Mouse (Mus musculus) liver, postnatal 0 days (tissue): ENCODE measurements around the gene Hnrnpdl. TPM values are rescaled to one million over a fixed set of nuclear protein-coding genes. Genes with fewer than 3 reads are reported as not detected.

Experiments used
- ATAC-seq: fragments of 200-750 bp; cut with Nextera tagmentation; 2 replicates; pipeline ENCODE4 v1.8.0; 2017; ENCODE audit warnings: mild to moderate bottlenecking, moderate library complexity
- DNase-seq: peaks from one replicate; pipeline ENCODE4 v3.0.0-alpha.2; 2016
- H3K27ac ChIP-seq: fragments of 300-500 bp; sonication (generic); 2 replicates; pipeline ENCODE4 v1.5.1; 2014; ENCODE audit warnings: antibody characterized with exemption, moderate library complexity, mild to moderate bottlenecking, low read depth
- H3K27me3 ChIP-seq: fragments of 300-500 bp; sonication (generic); 2 replicates; pipeline ENCODE4 v1.6.1; 2014; ENCODE audit warnings: low read length, control low read depth, mixed read lengths; ENCODE audit not compliant: insufficient read depth
- H3K36me3 ChIP-seq: fragments of 300-500 bp; sonication (generic); replicated peaks from 2 replicates; pipeline ENCODE4 v1.6.1; 2014; ENCODE audit warnings: mild to moderate bottlenecking, control low read depth, low read length, moderate library complexity, mixed read lengths; ENCODE audit not compliant: insufficient read depth
- H3K4me1 ChIP-seq: fragments of 300-500 bp; sonication (generic); 2 replicates; pipeline ENCODE4 v1.6.1; 2014; ENCODE audit warnings: antibody characterized with exemption, mild to moderate bottlenecking, control low read depth; ENCODE audit not compliant: insufficient read depth
- H3K4me2 ChIP-seq: fragments of 300-500 bp; sonication (generic); 2 replicates; pipeline ENCODE4 v1.6.1; 2014; ENCODE audit warnings: low read depth, mild to moderate bottlenecking, low read length, moderate library complexity, mixed read lengths
- H3K4me3 ChIP-seq: fragments of 300-500 bp; sonication (generic); 2 replicates; pipeline ENCODE4 v1.5.1; 2014; ENCODE audit warnings: low read depth, low read length
- H3K9ac ChIP-seq: fragments of 300-500 bp; sonication (generic); replicated peaks from 2 replicates; pipeline ENCODE4 v1.6.1; 2014; ENCODE audit warnings: mild to moderate bottlenecking, moderate library complexity
- H3K9me3 ChIP-seq: fragments of 300-500 bp; sonication (generic); 2 replicates; pipeline ENCODE4 v1.6.1; 2016; ENCODE audit warnings: mild to moderate bottlenecking, control low read depth, low read length, mixed read lengths
- CTCF ChIP-seq: sonication (generic); IDR thresholded peaks from 2 replicates; pipeline ENCODE4 v1.5.1; 2016; ENCODE audit warnings: antibody characterized with exemption, low read depth
- EP300 ChIP-seq: IDR thresholded peaks from 2 replicates; pipeline ENCODE4 v1.6.1; 2016; ENCODE audit warnings: antibody characterized with exemption, low read depth, mild to moderate bottlenecking
- WGBS: fragments of 180-500 bp; shearing (Covaris S2); extraction: QIAGEN DNeasy Blood & Tissue Kit; methylation state at CpG from one replicate; pipeline ENCODE4 v1.1.7; 2014; ENCODE audit not compliant: insufficient replicate concordance; 5-methylcytosine and 5-hydroxymethylcytosine counted together
- polyA plus RNA-seq: library from polyadenylated mRNA; unstranded; fragments of >200 nt; fragmentation: Nextera tagmentation; extraction: Ambion mirVana; gene quantifications from 2 replicates; pipeline ENCODE4 v1.2.1, GENCODE M21; 2015

Hnrnpdl gene
- polyA plus RNA-seq, 1 experiment from 2014 or later, result 33.3 TPM

DNA sequence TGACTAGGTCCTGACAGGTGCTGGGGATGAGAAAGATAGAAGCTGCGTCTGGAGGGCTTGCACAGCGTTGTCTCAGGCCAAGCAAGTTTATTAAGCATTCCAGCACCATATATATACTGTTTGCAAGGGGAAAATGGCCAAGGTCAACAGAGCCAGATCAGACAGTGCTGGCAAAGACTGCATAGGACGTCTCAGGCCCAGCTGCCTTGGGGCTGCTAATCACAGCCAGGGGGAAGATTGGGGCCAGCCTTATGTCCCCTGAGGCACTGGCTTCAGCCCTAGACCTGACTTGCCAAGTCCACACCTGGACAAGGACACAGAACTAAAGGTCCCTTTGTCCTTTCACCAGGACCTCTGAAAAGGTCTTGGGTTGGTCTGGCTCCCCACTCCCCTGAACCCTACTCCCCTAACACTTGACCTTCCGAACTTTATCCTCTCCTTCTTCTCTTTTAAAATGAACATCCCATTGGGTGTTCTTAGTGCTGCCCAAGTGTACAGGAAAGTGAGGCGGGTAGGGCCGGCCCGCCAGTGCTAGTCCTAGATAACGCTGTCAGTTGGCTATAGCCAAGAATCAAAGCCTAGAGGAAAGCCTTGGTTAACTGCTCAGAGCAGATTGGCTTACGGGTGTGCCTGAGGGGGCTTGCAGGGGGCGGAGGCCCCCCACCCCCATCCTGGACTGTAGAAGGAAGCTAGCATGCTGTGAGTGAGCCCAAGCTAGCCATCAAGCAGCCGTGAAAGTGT lies 15.5 kb upstream of the Hnrnpdl start:
- no peak overlapping the region for H3K27ac ChIP-seq
- WGBS, result 57% methylated on average over 11 of the region's 11 CpGs

DNA sequence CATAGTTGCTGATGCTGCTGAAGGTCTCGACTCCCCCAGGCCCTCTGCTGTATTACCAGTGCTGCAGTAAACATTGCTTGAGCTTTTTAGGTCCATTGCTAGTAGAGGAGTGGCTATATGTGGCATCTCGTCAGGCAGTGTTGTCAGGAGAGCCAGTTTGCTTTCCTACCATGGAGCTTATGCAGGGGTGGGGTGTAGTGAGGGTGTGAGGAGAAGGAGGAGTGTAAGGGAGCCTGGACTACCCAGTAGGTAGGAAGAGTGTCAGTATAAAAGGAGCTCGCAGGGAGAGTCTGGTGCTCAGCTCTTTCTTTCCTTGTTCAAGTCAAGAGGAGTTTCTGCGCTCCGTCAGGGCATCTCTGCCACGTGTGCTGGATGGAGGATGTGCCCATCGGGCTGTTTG lies 13.3 kb upstream of the Hnrnpdl start:
- DNase-seq (no peak), ATAC-seq (no peak)
- Histone ChIP-seq H3K4me3 (no peak overlapping the region), H3K27ac (no peak overlapping the region), H3K9me3 (no peaks in the 10 kb centered on the region), H3K36me3 (peaks cover 3% of the 10 kb centered on the region; the same call in 1 of the 2 replicates), H3K27me3 (no peaks in the 10 kb centered on the region), H3K4me2 (no peak overlapping the region), H3K4me1 (peaks cover 19% of the 10 kb centered on the region), H3K9ac (no peak overlapping the region)
- WGBS, result 85% methylated on average over 7 of the region's 7 CpGs
- TF ChIP-seq EP300, result no peak
- TF ChIP-seq CTCF, result no peak

More for the DNA sequence above, 15.5 kb upstream of the Hnrnpdl start:
- Histone ChIP-seq H3K4me1 (peaks cover 15% of the 10 kb centered on the region), H3K4me3 (no peak overlapping the region), H3K4me2 (no peak overlapping the region), H3K9me3 (no peaks in the 10 kb centered on the region), H3K9ac (no peak overlapping the region), H3K36me3 (peaks cover 6% of the 10 kb centered on the region; the same call in 1 of the 2 replicates), H3K27me3 (no peaks in the 10 kb centered on the region)
- ATAC-seq (peak; percentile 78), DNase-seq (no peak)
- no peak for TF ChIP-seq CTCF
- peak; percentile 45; the same call in 1 of the 2 replicates for TF ChIP-seq EP300

DNA sequence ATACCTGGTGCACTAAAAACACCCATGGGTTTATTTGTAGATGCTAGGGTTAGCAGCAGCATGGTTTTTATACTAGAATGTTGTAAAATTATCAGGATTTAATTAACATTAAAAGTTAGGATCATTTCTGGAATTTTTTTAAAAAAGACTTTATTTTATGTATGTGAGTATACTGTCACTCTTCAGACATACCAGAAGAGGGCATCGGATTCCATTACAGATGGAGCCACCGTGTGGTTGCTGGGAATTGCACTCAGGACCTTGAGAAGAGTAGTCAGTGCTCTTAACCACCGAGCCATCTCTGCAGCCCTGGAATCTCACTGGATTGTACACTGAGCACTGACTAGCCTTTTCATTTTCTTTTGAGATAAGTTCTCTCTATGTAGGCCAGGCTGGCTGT lies 10.4 kb upstream of the Hnrnpdl start:
- H3K27me3 ChIP-seq, result no peaks in the 10 kb centered on the region
- H3K9ac ChIP-seq, result no peak overlapping the region
- no peak for ATAC-seq
- no peak overlapping the region for H3K4me3 ChIP-seq
- H3K27ac ChIP-seq, result no peak overlapping the region
- TF ChIP-seq EP300 (no peak), CTCF (no peak)
- no peaks in the 10 kb centered on the region for H3K9me3 ChIP-seq
- 76% methylated on average over 3 of the region's 3 CpGs for WGBS
- H3K4me2 ChIP-seq, result no peak overlapping the region
- peaks cover 14% of the 10 kb centered on the region for H3K4me1 ChIP-seq
- no peak for DNase-seq
- H3K36me3 ChIP-seq, result peaks cover 3% of the 10 kb centered on the region; the same call in 1 of the 2 replicates

- no peak for TF ChIP-seq EP300
- TF ChIP-seq CTCF, result no peak
- Histone ChIP-seq H3K9me3 (no peaks in the 10 kb centered on the region), H3K36me3 (peaks cover 3% of the 10 kb centered on the region; the same call in 1 of the 2 replicates), H3K4me2 (no peak overlapping the region; the same call in 1 of the 2 replicates), H3K27ac (peak overlapping the region; percentile 64), H3K4me1 (peaks cover 22% of the 10 kb centered on the region), H3K27me3 (no peaks in the 10 kb centered on the region), H3K9ac (no peak overlapping the region), H3K4me3 (no peak overlapping the region)
- WGBS, result 64% methylated on average over 7 of the region's 7 CpGs
- ATAC-seq (peak; percentile 65), DNase-seq (peak; percentile 35)
Measured at GRCm38 (mm10) chr5:100047871-100048270, 8.4 kb upstream of the Hnrnpdl start.

DNA sequence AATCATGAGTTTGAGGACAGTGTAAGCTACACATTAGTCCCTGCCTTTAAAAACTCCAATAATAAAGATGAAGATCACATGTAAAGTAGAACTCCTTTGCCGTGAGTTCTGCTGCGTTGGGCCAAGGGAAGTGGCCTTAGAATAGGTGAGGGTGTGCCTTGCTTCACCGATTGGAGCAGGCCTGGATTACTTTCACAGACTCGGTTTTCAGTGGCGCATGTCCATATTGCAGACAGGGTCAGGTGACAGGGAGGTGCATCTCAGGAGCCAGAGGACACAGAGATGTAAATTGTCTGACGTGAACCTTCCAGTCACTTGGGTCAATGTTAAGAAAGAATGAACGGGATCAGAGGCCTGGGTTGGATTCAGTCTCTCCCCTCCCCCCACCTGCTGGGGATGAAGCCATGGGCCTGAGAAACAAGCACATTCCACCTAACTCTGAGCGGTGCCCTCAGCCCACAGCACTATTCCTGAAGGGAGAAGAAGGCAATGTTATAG lies 7.7 kb upstream of the Hnrnpdl start:
- no peak for DNase-seq
- no peak for ATAC-seq
- H3K36me3 ChIP-seq, result peaks cover under 1% of the 10 kb centered on the region; the same call in 1 of the 2 replicates
- peaks cover 22% of the 10 kb centered on the region for H3K4me1 ChIP-seq
- 60% methylated on average over 8 of the region's 8 CpGs for WGBS
- H3K4me2 ChIP-seq, result no peak overlapping the region
- no peak overlapping the region for H3K9ac ChIP-seq
- no peak overlapping the region for H3K4me3 ChIP-seq
- no peaks in the 10 kb centered on the region for H3K27me3 ChIP-seq
- TF ChIP-seq CTCF (no peak), EP300 (no peak)
- H3K9me3 ChIP-seq, result no peaks in the 10 kb centered on the region
- H3K27ac ChIP-seq, result no peak overlapping the region

GRCm38 (mm10) chr5:100046096-100046495 lies 6.6 kb upstream of the Hnrnpdl start:
- Histone ChIP-seq H3K27ac (no peak overlapping the region), H3K36me3 (no peaks in the 10 kb centered on the region), H3K4me2 (no peak overlapping the region), H3K9ac (no peak overlapping the region), H3K4me3 (no peak overlapping the region), H3K4me1 (peaks cover 22% of the 10 kb centered on the region), H3K27me3 (no peaks in the 10 kb centered on the region), H3K9me3 (no peaks in the 10 kb centered on the region)
- no peak for ATAC-seq
- TF ChIP-seq CTCF, result no peak
- TF ChIP-seq EP300, result no peak
- WGBS, result 71% methylated on average over 3 of the region's 3 CpGs
- no peak for DNase-seq
